In the genomic region with DNA sequence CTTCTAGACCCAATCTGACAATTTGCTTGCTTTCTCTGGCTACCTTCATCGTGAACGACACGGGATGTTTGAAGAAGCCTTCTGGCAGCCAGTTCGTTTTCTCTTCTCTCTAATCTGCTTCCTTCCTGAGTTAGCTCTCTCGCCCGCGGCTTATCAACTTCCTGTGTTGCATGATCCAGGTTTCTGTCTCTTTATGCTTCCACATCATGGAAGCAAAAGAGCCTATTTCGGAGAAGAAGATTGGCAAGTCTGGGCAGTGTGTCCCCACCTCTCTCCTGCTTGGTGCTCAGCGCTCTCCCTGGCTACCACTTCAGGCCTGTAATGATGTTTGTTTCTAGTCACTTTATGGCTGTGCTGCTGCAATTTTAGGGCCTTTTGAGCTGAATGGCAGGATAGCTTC, we compare ENCODE assay signal across 11 mouse cellular contexts. TPM values are rescaled to one million over a fixed set of nuclear protein-coding genes. Genes with fewer than 3 reads are reported as not detected.
DNase-seq lines count a peak whose midpoint lies in the region; ATAC-seq lines count a peak whose summit lies in the region.
"Had no signal": no experiment of that assay in that cellular context is flagged by ENCODE, and none has a peak within 500 bp of the region (broad histone marks: within the 10 kb centered on the region; RNA-seq: fewer than 3 reads in every experiment).

No protein-coding gene starts in this region.

- peak; percentile 87 for ATAC-seq in common myeloid progenitor, adult 5-6 weeks (replicated peaks; ENCODE audit: low read depth, poor library complexity, severe bottlenecking)
- ATAC-seq in heart, embryonic 16.5 days (replicated peaks; ENCODE audit: extremely low read depth, insufficient read depth, low FRiP score) = peak; percentile 69

- 0 out of 2 replicates have a peak, but pooled peaks cover 2% of the 10 kb centered on the region for H3K4me1 ChIP-seq in heart, embryonic 16.5 days (ENCODE audit: control insufficient read depth, insufficient read depth, low read length)

- H3K27ac ChIP-seq in heart, embryonic 16.5 days (ENCODE audit: low read length) = peak overlapping the region; percentile 50
- H3K27ac ChIP-seq: limb, embryonic 12.5 days had no signal

- H3K36me3 ChIP-seq in heart, embryonic 16.5 days (ENCODE audit: control insufficient read depth, insufficient read depth) = no peaks in the 10 kb centered on the region
- H3K36me3 ChIP-seq: limb, embryonic 12.5 days had no signal

- peak overlapping the region; percentile 33 for H3K4me3 ChIP-seq in heart, embryonic 16.5 days (ENCODE audit: low read length)
- H3K4me3 ChIP-seq: limb, embryonic 12.5 days had no signal

- H3K9me3 ChIP-seq in heart, embryonic 16.5 days (replicated peaks; ENCODE audit: control insufficient read depth, low read length) = no peaks in the 10 kb centered on the region
- H3K9me3 ChIP-seq: limb, embryonic 12.5 days had no signal

- peak overlapping the region; percentile 35; the same call in 1 of the 2 replicates for H3K9ac ChIP-seq in heart, embryonic 16.5 days (ENCODE audit: low read length)
- H3K9ac ChIP-seq: limb, embryonic 12.5 days had no signal

- H3K27me3 ChIP-seq in heart, embryonic 16.5 days (ENCODE audit: control insufficient read depth, insufficient read depth, low read length) = no peaks in the 10 kb centered on the region
- H3K27me3 ChIP-seq: limb, embryonic 12.5 days had no signal

- WGBS in heart, embryonic 16.5 days = 11% methylated on average over 9 of the region's 9 CpGs

- peak; percentile 9 for DNase-seq in kidney, postnatal 10 days
- DNase-seq in kidney, adult 8-10 months = no peak
- DNase-seq in lung, postnatal 4 days = peak; percentile 6 to 20
- DNase-seq in adrenal gland, adult 8-10 months = no peak
- no peak for DNase-seq in cerebellum, postnatal 25 days
- no peak for DNase-seq in cerebellum, postnatal 14 days
- DNase-seq: adrenal gland, postnatal 10 days; right cerebral cortex, postnatal 25 days had no signal

- peak overlapping the region; percentile 46 for H3K4me2 ChIP-seq in heart, embryonic 16.5 days (ENCODE audit: low read depth, low read length)
- H3K4me2 ChIP-seq: limb, embryonic 12.5 days had no signal

RNA-seq across cellular contexts. Expression of a gene that starts 36.4 kb away (rescaled TPM):
- total RNA-seq in common myeloid progenitor, adult 5-6 weeks (2017) = not detected in 2 replicates
- polyA plus RNA-seq in heart, embryonic 16.5 days (2015; fragmentation: Nextera tagmentation; extraction: Ambion mirVana) = 2.8 and 2.9 TPM in 2 replicates
- 1 to 10 TPM; 4.8 to 9.0 (median 7.5) TPM for total RNA-seq in adrenal gland, adult 8-10 months (2022)

Comparison
In these comparisons a context has a peak if more than half of its experiments do, and no peak if none do; other contexts are left out.
1. DNase-seq: peak in kidney, postnatal 10 days (single experiment) and lung, postnatal 4 days (2 of 2); none in kidney, adult 8-10 months (0 of 2), adrenal gland, adult 8-10 months (single experiment), cerebellum, postnatal 25 days (0 of 2) and cerebellum, postnatal 14 days (0 of 2).